Mouse (Mus musculus) spleen, postnatal 14 days (tissue): ENCODE data around the gene Crtc1.

ENCODE experiments used
- DNase-seq, 2 experiments: peaks; one replicate each; pipeline ENCODE4 v3.0.0; 2021 to 2022; ENCODE audit warnings: low spot score in 2 of 2

Gene Crtc1

DNA sequence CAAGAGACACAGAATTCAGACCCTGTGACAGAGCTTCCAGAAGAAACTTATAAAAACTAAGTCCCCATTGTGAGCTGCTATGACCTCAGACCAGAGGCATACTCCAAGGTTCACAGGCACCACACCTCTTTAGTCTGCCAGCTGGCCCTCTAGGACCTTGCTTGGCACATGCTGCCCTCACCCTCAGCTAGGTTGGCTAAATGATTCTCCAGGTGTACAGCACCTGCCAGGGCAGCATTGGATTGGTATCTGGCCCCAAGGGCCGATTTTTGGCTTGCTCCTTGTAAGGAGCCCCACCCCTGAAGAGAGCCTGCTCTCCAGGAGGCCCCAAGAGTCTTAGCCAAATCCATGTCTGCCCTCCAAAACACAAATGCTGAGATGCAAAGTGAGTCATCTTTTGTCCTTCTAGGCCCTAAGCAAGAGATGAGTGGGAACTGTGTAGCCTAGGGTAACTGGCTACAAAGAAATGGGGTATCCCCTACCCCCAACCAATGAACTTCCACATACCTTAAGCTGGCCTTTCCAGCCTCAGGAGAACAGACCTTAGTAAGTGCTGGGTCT, 91.4 kb downstream of the Crtc1 start:
- no peak for DNase-seq

DNA sequence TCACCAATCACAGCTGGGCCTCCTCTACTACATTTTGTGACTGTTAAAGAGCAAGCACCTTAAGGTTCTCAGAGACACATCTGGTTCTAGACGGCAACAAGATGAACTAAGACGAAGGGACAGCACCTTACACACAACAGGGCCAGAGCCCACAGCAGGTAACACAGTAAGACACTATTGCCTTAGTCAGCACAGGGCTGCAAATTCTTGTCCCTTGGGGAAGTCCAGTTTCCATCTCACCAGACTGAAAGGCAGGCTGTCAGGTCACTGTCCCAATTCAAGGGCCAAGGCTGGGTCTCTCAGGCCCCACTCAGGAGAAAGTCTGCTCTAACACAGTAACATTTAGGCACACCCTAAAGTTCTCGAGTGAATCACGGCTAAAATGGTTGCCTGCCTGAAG, 91.9 kb downstream of the Crtc1 start:
- no peak for DNase-seq

DNA sequence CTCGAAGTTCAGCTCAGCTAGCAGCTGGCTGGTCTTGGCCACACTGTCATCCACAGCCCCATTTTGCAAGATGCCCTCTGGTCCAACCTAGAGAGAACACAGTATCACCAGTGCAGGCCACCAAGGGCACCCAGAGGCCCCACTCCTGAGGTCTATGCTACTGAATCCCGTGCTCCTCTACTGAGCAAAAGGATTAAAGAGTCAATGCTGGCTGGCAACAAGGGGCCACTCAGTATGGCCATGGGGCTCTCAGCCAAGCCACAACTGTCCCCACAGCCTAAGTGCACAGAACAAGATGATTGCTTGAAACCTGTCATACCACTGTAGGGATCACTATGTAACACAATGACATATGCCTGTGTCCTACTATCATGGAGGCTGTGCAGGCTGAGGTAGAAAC, 95.1 kb downstream of the Crtc1 start:
- DNase-seq: no peak

DNA sequence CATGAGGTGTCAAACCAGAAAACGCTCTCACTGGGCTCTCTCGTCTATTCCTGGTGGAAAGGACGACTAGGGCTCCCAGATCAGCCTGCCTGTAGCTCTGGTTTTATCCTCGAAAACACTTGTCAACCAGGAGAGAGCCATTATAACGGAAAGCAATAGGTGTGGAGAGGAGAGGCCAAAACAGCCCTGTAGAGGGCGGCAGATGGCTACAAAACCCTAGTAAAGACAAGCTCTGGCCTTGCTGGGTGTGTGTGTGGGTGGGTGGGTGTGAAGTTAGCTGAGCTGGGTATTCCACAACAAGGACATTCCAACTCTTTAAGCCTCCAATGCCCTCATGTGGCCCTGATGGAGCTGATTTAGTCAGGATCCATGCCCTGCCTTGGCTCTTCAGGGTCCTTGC, 95.7 kb downstream of the Crtc1 start:
- peak in 1 of 2 experiments; percentile 34 for DNase-seq

DNA sequence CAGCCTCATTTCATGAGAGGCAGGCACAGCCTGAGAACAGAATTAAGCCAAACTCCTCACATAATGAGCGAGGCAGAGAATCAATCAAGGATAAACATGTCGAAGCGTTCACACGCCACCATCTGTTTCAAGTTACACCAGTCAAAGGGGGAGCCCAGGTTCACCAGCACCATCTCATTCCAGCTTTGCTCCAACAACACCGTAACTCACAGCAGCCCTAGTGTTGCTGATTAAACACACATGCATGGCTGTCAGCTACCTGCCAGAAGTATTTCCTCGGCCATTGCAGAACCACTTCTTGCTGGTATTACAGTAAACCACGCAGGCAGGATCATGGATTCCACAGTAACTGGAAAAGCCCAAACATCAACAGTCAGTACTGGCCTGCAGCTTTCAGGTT, 96.3 kb downstream of the Crtc1 start:
- no peak for DNase-seq

DNA sequence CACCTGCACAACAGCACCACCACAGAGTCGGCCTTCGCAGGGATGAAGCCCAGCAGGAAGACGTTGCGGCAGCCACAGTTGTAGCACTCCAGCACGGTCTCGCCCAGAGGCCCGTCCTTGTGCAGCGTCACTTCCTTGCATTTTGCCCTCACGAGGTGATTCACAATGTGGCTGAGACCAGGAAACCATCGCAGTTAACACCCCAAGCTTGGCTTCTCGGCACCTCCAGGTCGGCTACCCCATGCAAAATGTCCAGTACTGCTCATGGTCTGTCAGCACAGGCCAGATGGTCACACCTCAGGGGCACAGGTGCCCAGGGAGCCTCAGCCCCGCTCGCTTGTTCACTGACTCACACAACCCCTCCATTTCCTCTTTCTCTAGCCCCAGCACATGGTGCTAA, 97.4 kb downstream of the Crtc1 start:
- DNase-seq: no peak

DNA sequence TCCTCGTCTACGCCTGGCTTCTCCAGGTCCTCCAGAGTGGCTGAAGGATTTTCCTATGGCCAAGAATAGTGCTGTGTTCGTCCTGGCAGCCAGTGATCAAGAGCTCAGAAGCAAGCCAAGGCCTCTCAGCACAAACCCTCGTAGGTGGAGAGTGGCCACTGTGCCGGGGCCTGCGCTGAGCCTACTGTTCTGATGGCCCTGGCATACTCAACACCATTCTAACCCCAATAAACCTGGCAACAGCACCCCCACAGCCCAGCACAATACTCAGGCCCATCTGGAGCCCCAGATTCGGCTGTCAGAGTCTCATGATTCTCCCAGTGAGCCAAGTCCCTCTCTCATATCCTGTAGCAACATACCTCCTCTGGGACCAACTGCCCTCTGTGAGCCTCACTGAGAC, 98.7 kb downstream of the Crtc1 start:
- DNase-seq: no peak

DNA sequence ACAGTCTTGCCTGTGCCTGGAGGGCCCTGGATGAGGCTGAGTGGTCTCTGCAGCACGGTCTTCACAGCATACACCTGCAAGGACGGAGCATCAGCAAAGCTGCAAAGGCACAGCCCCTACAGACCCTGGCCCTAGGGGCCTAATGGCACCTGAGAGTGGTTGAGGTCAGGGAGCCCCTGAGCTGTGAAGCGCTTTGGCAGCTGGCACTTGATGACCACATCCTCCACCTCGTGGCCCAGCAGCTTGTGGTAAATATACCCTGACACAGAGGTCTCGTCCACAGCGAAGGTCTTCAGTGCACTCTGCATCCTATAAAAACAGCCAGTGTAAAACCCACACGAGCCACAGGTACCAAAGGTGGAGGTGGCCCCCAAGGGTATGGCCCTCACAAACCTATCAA, 100.4 kb downstream of the Crtc1 start:
- no peak for DNase-seq

DNA sequence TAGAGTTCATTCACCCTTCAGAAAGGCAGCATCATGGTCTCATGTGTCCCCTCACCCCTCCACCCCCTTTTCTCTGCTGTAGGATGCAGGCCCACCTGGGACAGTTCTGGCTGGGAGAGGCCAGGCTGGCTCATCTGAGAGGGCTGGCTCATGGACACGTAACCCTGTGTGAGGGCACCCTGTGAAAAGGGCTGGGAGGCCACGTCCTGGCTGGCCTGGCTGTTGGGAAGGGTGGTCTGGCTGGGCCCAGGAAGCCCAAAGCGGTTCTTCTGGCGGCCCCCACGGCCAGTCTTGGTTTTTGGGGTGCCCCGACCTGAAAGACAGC, 106.5 kb downstream of the Crtc1 start:
- DNase-seq: no peak
